Mouse (Mus musculus) adrenal gland, postnatal 25 days (tissue): Measurements from ENCODE around the gene Ush2a. TPM values are rescaled to one million over a fixed set of nuclear protein-coding genes. Genes with fewer than 3 reads are reported as not detected.

Experiments used
- DNase-seq: peaks from one replicate; pipeline ENCODE4 v3.0.0; 2021; ENCODE audit warnings: mixed read lengths
- total RNA-seq: library from RNA; stranded (reverse); gene quantifications from 2 replicates; pipeline ENCODE4 v1.2.3, GENCODE M21; 2021

The Ush2a gene
- total RNA-seq, 1 experiment from 2014 or later = 0.06 TPM

DNA sequence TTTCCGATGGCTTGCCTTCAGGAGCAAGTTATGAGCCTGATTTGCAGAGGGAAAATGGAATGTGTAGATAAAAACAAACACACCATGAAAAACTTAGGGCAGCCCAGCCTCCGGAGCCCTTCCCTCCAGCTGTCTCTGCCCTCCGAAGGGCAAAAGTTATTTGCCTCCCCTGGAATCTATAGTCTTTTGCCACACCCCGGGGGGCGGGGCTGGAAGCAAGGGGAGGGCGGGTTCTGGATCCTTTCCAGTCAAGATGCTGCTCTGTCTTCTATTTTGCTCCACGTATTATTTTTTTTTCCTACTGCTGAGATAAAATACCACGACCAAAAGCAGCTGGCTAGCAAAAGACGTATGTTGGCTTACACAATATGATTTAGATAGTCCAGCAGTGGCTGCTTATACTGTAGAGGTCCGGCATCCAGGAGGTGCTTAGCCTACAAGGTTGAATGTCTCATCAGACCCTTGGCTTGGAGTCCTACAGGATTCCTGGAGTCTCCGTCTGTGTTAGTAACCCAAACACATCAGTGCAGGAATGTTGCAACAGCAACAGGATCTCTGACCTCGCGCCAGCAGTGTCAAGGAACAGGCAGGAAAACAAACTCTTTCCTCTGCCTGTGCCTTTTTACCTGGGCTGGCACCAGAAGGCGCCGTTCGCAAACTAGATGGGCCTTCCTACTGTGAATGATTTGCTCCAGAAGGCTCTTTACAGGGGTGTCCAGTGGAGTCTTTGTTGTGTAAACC is 751.2 kb downstream of the Ush2a start:
- peak; percentile 14 for DNase-seq

DNA sequence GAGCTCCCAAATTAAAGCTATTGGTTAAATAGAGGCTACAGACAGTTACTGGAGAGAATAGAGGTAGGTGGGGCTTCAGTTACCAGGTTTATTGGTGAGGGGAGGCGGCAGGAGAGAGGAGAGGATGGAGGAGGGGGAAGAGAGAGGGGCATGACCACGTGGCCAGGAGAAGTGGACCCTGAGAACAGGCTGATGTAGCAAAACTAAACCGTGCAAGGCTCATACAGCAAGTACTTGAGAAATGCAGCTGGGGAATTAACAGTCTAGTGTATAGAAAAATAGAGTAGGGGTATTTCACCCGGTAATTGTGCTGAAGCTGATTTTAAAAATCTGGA is 751.7 kb downstream of the Ush2a start:
- DNase-seq = no peak
